Mouse (Mus musculus) gastrocnemius, adult 18-20 months (tissue): Measurements from ENCODE around the gene Gng13. TPM values are rescaled to one million over a fixed set of nuclear protein-coding genes. Genes with fewer than 3 reads are reported as not detected.
"Not testable (repeated sequence)": the region's sequence is repeated elsewhere in the genome, so short reads cannot be mapped to it uniquely, and the experiment has no call there.

Experiments used
- DNase-seq: peaks from one replicate; pipeline ENCODE4 v3.0.0; 2021; ENCODE audit warnings: low spot score
- total RNA-seq, 2 experiments: library from RNA; stranded (reverse); gene quantifications; 2 replicates each; pipeline ENCODE4 v1.2.3; 2021

The Gng13 gene
- total RNA-seq, 2 experiments from 2014 or later, result not detected

- DNase-seq, result peak; percentile 81
Observed at GRCm38 (mm10) chr17:25732082-25732481, 15.1 kb downstream of the Gng13 start.

GRCm38 (mm10) chr17:25735246-25735645 lies 18.3 kb downstream of the Gng13 start:
- DNase-seq, result no peak

GRCm38 (mm10) chr17:25735745-25736144 lies 18.8 kb downstream of the Gng13 start, which contains the start of gene Mslnl:
Gene Mslnl (plus strand): TSS chr17:25736042.
- no peak for DNase-seq

GRCm38 (mm10) chr17:25738861-25739260 lies 21.9 kb downstream of the Gng13 start:
- DNase-seq, result no peak

GRCm38 (mm10) chr17:25741471-25741870 lies 24.5 kb downstream of the Gng13 start:
- DNase-seq, result not testable (repeated sequence)

GRCm38 (mm10) chr17:25743831-25744230 lies 26.9 kb downstream of the Gng13 start:
- no peak for DNase-seq

- no peak for DNase-seq
Observed at GRCm38 (mm10) chr17:25744311-25744710, 27.3 kb downstream of the Gng13 start.

- DNase-seq, result no peak
Observed at GRCm38 (mm10) chr17:25748238-25748637, 31.3 kb downstream of the Gng13 start.

GRCm38 (mm10) chr17:25749314-25749713 lies 32.3 kb downstream of the Gng13 start:
- DNase-seq, result no peak

GRCm38 (mm10) chr17:25751446-25751845 lies 34.5 kb downstream of the Gng13 start:
- no peak for DNase-seq

- no peak for DNase-seq
Observed at GRCm38 (mm10) chr17:25754241-25754640, 37.3 kb downstream of the Gng13 start, which contains the start of gene Msln. Gene Msln (minus strand): TSS chr17:25754378.

GRCm38 (mm10) chr17:25755086-25755485 lies 38.1 kb downstream of the Gng13 start:
- DNase-seq, result no peak

GRCm38 (mm10) chr17:25755627-25756377 lies 38.8 kb downstream of the Gng13 start:
- DNase-seq, result no peak

GRCm38 (mm10) chr17:25756378-25757242 lies 39.6 kb downstream of the Gng13 start:
- no peak for DNase-seq

GRCm38 (mm10) chr17:25757691-25758090 lies 40.7 kb downstream of the Gng13 start:
- DNase-seq, result no peak

- no peak for DNase-seq
Observed at GRCm38 (mm10) chr17:25760148-25760547, 43.2 kb downstream of the Gng13 start.

GRCm38 (mm10) chr17:25761561-25761970 lies 44.6 kb downstream of the Gng13 start:
- no peak for DNase-seq

- DNase-seq, result no peak
Observed at GRCm38 (mm10) chr17:25762591-25762990, 45.6 kb downstream of the Gng13 start.

- DNase-seq, result no peak
Observed at GRCm38 (mm10) chr17:25765886-25766285, 48.9 kb downstream of the Gng13 start.
